Mouse (Mus musculus): Measurements from ENCODE around the gene Kat14.

GRCm38 (mm10) chr2:144422094-144422675 is 53.4 kb downstream of the Kat14 start:
- no peak for TF ChIP-seq TCF12 (IDR thresholded peaks at IDR 0.05; ENCODE audit: insufficient read depth, poor library complexity, severe bottlenecking)
- no peak for TF ChIP-seq POLR2A (IDR thresholded peaks at IDR 0.05; ENCODE audit: insufficient read length, low read depth)
- no peak for TF ChIP-seq USF1 (IDR thresholded peaks at IDR 0.05; ENCODE audit: low read depth)
- TF ChIP-seq MYOD1 (IDR thresholded peaks at IDR 0.05; ENCODE audit: control insufficient read depth in 1 of 3, insufficient read length in 2 of 3, low read depth in 2 of 3): no peak
- no peak for TF ChIP-seq MYOG (IDR thresholded peaks at IDR 0.05; ENCODE audit: control insufficient read depth in 1 of 3, insufficient read depth in 1 of 3, insufficient read length in 2 of 3, low read depth in 2 of 3)
- no peak for TF ChIP-seq E2F4 (IDR thresholded peaks at IDR 0.05; ENCODE audit: insufficient read depth)
- no peak for TF ChIP-seq TCF3 (IDR thresholded peaks at IDR 0.05; ENCODE audit: insufficient read length, low read depth)
- no peak for TF ChIP-seq SRF (IDR thresholded peaks at IDR 0.05; ENCODE audit: control insufficient read depth, insufficient read length, low read depth)
- no peak for TF ChIP-seq CEBPB (IDR thresholded peaks at IDR 0.05; ENCODE audit: insufficient read depth, poor library complexity, severe bottlenecking)
- no peak for TF ChIP-seq POLR2AphosphoS2 (IDR thresholded peaks at IDR 0.05; ENCODE audit: insufficient read length, low read depth)
- no peak for TF ChIP-seq MAX (IDR thresholded peaks at IDR 0.05; ENCODE audit: low read depth)
- TF ChIP-seq REST (IDR thresholded peaks at IDR 0.05; ENCODE audit: insufficient read depth, insufficient read length): no peak

Measured in myocyte (in vitro differentiated cells).